Mouse (Mus musculus) common myeloid progenitor, adult 5-6 weeks (primary cell): ENCODE measurements around the gene Fam20c. TPM values are rescaled to one million over a fixed set of nuclear protein-coding genes. Genes with fewer than 3 reads are reported as not detected.
A peak's percentile ranks its signal among the peaks of the same experiment; 100 is the strongest.

Source experiments
- ATAC-seq: replicated peaks from 2 replicates; pipeline ENCODE4 v1.8.0; 2016; ENCODE audit warnings: low read depth, mild to moderate bottlenecking, moderate TSS enrichment, inconsistent platforms; ENCODE audit not compliant: poor library complexity, severe bottlenecking
- total RNA-seq: library from RNA; stranded (forward); fragments of 200-1000, 187-1606 nt; gene quantifications from 2 replicates; pipeline ENCODE4 v1.2.3, GENCODE M21; 2017

The Fam20c gene
- total RNA-seq: 0.87 and 1.6 TPM in 2 replicates

DNA sequence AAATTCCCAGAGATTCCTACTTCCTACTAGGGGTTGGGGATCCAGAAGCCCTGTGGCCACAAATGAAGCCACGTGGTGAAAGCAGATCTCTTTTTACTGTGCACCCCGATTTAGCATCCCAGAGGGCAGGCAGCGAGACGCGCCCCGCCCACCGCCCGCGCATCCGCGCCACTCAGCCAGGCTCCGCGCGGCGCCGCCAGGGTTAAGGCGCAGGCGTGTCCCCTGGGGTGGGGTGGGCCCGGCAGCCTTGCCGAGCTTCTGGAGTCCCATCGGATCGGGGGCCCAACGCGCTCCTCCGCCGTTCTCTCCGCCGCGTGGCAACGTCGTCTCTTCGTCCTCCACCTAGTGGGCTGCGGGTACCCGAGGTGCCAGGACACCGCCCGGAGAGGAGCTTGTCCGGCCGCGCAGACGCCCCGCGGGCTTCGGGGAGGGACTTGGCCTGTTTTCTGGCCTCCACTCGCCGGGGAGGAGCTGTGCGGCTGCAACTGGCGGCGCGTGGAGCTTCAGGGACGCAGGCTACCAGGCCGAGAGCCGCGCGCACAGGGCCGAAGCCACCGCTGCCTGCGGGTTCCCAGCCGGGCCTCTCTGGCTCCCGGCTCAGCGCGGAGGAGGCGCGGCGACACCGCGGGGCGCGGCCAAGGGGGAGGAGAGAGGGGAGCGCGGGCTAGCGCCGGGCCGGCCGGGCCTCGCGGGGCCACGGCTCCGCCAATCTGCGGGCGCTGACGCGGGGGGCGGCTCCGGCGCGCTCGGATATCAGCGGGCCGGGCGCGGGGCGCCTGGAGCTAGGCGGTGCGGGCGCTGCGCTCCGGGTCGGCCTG is at the start of gene Fam20c:
TSS of gene Fam20c (plus strand) at position 212 of the 818 bp plus-strand sequence.
- peak; percentile 50 for ATAC-seq

DNA sequence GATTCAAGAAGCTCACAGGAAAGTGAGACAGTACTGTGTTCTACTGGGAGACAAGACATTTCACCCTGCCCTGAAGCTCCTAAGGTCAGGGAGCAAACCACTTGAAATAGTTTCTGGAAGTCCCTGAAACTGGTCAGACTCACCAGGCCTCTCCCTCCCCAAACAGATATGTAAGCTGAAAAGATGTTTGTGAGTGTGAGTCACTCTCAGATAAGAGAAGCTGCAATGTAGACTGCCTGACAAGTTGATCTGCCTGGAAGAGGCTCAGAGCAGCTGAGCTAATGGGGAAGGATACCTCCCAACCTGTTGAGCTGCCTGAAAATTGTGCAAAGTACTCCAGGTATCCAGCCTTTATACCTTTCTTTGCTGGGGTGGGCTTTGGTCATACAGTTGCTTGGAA is 46.9 kb upstream of the Fam20c start:
- no peak for ATAC-seq

DNA sequence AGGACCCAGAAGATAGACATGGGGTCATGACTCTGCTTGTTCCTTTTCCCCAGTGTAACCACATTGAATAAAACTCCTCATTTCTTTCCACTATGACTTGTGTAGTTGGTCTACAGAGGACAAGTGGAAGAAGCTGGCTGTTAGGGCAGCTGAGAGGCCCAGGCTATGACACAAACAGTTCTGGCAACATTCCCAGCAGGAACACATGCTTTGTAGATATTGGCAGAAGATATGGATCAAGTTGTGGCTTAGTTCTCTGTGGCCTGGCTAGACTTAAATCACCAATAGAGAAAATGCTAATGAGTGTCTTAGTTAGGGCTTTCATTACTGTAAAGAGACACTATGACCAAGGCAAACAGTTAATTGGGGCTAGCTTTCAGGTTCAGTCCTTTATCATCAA is 45.7 kb upstream of the Fam20c start:
- ATAC-seq: no peak

DNA sequence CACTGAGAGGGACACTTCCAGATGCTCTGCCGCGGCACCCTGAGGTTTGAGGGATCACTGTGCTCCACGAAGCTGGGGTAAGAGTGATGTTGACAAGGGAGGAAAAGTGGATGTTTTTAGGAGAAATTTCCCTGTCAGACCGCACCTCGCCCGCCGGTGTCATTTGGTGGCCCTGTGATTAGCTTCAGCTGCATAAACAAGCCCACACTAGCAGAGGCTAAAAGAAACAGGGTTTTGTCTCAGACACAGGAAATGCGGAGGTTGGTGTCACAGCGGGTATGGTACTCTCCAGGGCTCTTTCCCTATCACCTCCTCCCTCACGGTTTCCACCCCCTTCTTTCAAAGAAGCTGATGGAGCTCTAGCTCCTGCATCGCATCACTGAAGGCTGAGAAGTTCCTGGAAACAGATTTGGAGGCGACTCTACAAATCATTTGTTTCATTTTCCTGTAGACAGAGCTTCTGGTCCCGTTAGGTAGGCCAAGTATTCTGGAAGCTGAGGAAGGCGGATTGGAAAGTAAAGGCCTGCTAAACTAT is 38.7 kb upstream of the Fam20c start:
- no peak for ATAC-seq

DNA sequence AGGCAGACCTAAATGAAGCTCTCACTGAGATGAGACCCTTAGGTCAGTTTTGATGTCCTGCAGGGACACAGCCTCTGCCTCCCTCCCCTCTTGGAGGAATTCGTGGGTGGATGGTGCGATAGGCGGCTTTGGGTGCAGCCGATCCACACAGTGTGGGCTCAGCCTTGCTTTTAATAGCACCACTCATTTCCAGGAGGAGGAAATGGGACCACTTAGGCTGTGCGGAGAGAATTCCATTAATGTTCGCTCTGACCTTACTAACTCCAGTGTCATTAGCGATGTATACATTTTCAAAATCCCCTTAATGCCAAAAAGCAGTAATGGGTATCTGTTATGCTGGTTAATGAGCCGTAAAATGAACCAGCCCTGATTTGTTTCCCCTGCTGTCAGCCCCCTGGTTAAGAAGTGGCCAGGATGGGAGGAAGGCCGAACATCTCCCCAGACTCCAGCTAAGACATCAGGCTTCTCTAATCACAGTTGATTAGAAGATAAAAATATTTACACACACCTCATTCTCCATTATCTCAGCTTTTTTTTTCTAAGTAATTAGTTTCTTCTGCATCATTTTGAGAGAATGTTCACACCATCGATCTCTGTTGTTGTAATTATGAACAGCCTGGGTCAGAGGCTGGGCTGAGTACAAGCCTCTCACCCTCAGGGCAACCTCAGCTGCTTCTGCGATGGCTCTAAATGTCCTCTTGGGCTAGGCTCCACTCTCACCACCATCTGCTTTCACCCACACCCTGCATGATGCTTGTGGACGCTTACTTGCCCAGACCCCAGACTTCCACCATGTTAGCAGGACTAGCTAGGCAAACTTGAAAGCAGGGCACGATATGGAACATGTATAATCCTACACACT is 33.8 kb upstream of the Fam20c start:
- ATAC-seq: no peak

DNA sequence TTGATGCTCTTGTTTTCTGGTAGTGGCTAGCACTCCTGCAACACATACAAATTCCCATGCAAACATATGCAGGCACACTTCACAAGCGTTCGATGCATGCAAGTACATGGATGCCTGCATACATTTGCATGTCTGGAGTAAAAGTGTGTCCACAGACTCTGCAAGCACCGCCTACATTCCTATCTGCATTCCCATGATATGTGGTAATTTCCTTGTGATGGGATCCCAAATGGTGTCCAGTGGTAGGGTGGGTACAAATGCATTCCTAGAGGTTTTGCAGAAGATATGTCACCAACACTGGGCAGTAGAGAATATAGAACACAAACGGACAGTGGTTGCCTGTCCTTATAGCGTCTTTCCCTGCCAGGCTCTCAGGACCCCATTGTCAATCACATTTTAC is 29.9 kb upstream of the Fam20c start:
- no peak for ATAC-seq

DNA sequence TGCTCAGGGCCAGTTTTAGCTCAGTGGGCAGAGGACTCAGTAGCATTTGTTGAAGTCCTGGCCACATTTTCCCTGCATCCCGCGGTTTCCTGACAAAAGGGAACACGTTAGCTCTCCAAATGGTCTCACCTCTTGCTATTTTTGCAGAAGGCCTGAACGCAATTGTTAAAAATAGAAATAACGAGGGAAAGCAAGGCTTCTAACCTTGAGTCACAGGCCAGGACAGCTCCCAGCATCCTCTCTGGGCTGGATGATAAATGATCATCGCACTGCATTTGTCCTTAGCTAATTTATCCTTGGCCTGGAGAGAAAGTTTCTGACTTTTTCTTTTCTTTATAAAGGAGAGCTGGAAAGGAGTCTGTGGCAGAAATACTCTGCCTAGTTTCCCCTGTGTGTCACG is 29.2 kb upstream of the Fam20c start:
- no peak for ATAC-seq

DNA sequence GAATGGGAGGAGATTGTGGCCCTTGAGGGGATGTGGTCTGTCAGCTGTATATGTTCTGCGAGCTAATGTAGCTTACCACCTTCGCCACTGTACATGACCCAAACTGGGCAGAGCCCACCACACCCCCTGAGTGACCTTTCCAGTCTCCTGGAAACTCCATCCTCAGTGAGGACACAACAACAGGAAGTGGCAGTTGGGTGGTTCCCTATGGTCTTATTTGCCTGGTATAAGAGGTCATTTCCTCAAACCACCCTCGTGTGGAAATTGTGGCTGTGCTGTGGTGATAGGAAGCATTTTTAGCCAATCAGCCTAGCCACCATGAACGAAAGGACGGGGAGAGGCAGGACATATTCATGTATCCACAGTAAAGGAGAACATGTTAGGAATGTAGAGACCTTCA is 23.5 kb upstream of the Fam20c start:
- peak; percentile 79 for ATAC-seq

DNA sequence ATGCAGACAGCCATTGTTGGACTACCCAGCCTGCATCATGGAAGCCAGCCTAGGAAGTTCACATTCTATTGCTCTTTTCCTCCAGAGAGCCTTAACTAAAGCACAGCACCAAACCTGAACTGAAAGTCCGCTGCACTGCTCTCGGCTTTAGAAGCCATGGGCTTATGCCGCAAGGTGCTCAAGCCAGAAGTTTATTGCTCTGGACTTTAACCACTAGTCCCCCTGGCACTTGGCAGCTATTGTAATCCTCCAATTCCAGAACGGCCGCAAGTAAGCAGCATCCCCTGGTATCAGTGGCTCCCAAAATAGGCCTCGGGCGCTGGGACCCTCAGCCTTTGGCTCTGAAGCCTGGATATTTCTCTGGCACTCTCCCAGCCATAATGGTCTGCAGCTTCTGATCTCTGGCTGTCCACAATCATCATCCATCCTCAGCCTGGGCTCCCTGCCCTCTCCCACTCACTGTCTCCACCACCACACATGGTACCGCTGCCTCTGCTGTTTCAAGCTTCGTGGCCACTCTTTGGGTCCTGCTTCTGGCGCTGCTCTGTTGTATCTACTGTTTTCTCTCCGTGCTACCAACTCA is 20.9 kb upstream of the Fam20c start:
- ATAC-seq: no peak

DNA sequence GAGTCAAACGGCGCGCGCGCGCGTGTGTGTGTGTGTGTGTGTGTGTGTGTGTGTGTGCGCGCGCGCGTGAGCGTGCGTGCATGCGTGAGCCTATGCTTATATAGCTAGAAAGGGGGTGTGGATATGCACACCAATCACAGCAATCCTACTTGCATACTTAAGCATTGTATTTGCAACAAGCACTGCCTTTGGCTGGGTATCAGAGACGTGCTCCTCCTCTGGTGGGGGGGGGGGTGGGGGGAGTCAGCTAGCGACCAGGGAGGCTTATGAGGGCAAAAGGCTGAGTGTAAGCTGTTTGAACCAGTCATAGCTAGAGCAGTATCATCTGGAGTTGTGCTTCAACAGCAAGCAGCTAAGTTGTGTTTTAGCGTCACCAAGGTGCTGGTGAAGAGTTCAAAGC is 20.3 kb upstream of the Fam20c start:
- ATAC-seq: no peak

DNA sequence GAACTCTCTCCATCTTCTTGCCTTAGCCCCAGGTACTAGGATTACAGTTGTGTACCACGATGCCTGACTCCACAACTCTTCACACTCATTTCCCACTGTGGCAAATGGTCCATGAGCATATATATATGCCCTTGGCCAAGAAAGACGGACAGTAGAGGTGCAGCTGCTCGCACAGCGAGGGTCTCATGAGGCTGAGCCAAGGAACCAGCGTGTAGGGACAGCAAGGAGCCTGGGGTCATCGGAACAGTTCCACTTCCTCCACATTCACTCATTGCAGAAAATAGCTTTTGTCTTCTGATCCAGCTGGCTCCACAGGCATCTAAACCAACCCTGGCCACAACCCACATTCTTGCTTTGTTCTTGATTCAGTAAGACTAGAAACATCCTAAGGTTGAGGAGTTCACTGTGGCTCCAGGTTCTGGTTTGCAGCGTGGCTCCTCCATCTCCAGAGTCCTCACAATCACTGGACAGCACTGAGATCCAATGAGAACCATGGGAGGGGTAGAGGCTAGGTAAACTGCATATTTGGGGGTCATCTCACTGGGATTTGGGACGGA is 19.0 kb upstream of the Fam20c start:
- no peak for ATAC-seq

DNA sequence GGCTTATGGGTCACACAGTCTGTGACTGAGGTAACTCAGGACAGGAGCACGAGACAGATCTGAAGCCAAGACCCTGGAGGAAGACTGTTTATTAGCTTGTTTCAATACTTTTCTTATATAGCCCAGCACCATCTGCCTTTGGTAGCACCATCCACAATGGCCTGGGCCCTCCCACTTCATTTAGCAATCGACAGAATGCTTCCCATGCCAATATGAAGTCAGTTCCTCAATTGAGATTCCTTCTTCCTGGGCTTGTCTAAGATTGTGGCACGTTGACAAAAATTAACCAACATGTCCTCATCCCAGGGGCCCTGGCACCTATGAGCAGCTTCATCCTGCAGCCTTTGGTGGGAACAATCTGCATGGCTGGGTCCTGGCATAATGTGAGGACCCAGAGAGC is 14.2 kb upstream of the Fam20c start:
- no peak for ATAC-seq

DNA sequence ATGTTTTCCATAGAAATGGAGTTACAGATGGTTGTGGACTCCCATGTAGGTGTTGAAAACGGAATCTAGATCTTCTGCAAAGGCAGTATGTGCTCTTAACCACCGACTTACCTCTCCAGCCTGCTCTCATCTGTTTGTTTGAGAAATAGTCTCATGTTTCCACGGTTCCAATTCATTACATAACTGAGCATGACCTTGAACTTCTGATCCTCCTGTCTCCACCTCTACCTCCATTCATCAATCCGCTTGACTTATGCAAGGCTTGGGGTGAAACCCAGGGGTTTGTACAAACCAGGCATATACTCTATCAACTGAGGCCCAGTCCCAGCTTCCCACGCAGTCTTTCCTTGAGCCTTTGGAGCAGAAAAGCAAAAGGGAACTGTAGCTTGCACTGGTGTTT is 12.8 kb upstream of the Fam20c start:
- no peak for ATAC-seq

DNA sequence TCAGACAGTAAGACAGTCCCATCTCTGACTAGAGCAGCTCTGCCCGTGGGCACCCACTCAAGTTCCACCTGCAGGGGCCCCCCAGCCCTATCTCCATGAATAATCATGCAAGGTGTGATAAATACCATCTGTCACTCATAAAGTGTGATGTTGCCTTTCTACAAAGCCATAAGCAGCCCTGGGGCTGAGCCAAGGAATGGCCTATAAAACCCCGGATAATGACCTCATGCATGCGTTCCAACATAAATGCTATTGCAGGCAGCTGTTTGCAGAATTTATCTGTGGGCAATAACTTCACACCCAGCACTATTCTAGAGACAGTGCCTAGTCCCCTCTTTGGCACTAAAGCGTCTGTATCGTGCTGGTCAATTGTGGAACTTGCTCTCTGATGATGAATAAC is 12.0 kb upstream of the Fam20c start:
- no peak for ATAC-seq

DNA sequence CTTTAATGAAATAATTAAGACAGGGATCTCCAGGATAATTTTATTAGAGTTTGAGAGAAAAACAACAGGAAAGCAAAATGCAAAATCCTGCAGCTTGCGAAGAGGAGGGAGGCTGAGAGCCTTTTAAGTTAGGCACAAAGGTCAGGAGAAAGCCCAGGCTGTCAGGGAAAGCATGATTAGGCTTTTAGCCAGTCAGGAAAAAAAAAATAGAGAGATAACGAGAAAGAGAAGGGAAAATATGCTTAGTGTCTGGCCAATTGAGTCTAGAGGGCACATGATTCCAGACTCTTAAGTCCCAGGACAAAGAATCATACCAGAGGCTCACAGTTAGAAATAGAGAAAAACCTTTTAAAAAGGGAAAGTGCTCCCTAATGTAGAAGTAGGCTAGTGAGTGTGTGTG is 10.7 kb upstream of the Fam20c start:
- no peak for ATAC-seq

DNA sequence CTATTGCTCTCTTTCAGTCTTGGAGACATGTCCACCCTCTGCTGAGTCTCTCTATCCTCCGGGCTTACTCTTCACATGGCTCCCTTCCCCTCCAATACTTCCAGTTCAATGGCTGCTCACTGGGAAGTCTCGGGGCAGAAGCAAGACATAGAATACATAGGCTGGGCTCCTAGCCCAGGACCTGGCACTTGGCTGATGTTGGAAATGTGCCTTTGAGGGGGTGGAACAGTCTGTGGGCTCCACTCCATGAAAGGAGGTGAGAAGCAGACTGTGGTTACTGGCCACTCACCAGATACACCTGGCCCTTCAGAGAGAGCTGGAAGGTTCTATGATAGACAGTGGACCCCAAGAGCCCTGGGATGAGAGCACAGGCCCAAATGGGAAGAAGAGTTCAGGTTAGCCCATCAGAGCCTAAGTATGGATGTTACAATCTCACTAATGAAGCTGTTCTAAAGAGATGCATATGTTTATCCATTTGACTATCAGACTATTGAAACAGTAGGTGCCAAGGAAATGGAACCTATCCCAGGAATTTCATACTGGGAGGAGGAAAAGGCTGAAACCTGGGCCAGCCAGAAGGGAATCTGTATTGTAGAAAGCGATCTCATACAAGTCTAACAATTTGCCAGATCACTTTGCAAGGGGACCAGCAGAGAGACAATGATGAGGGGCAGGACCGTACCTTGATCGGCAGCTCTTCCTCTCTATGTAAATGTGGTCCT is 8.8 kb upstream of the Fam20c start:
- ATAC-seq: no peak

DNA sequence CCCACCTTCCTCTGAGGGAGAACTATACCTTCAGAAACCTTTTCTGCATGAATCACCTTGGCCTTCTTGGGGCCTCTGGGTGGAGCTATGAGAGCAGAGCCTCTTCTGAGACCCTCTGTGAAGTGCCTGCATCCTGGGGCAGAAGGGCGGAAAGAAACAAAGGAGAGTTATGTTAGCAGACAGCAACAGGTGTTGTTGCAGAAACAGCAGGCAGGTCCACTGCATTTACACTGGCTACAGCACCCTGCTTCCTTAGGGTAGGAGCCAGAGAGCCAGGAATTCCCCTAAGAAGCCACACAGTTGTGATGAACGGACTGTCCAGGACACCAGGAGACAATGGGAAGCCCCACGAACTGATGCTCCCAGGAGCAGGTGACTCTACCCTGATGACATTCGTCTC is 1.0 kb upstream of the Fam20c start:
- no peak for ATAC-seq

DNA sequence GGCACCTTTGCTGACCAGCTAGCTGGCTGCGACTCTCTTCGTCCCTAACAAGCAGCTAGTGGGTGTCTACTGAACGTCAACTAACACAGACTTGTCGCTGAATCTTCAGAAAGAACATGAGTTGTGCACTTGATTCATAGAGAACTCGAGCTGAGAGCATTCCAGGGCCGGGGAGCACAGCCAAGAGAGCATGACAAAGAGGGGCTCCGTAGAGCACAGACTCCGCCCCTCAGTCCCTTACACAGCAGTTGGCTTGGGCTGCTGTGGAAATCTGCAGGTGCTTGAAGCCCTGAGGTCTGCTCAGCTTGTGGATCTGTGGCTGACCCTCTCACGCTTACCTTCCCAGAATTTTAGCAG is 390 bp upstream of the Fam20c start:
- ATAC-seq: no peak

DNA sequence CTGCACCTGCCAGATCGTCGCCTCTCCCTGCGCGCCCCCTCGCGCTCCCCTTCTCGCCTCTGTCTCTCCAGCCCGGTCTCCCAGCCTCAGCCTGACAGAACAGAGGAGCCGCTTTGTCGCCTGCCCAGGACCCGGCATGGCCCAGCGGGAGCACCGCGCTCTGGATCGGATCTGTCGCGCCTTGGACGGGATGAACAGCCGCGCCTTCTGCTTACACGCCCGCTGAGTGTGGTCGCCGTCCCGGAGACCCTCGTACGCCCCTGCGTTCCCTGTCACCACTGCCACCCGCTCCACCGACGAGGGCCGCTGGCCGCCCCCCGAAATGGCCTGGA is 773 bp downstream of the Fam20c start:
- ATAC-seq: no peak
